Mouse (Mus musculus) myocyte (in vitro differentiated cells): Measurements from ENCODE around the gene Dnajb8. TPM values are rescaled to one million over a fixed set of nuclear protein-coding genes. Genes with fewer than 3 reads are reported as not detected.

ENCODE experiments used
- H3K27me3 ChIP-seq: one replicate; pipeline ENCODE4 v1.6.1; 2011; ENCODE audit not compliant: control insufficient read depth, insufficient read depth, insufficient read length
- H3K36me3 ChIP-seq: one replicate; pipeline ENCODE4 v1.6.1; 2011; ENCODE audit not compliant: control insufficient read depth, insufficient read depth
- H3K4me2 ChIP-seq: one replicate; pipeline ENCODE4 v1.6.1; 2011; ENCODE audit warnings: low read depth, control low read depth
- H3K4me3 ChIP-seq: one replicate; pipeline ENCODE4 v1.5.1; 2011; ENCODE audit warnings: mild to moderate bottlenecking, control low read depth, moderate library complexity
- H3K79me2 ChIP-seq: one replicate; pipeline ENCODE4 v1.6.1; 2011; ENCODE audit not compliant: control insufficient read depth, insufficient read depth
- H3ac ChIP-seq: one replicate; pipeline ENCODE4 v1.6.1; 2011; ENCODE audit not compliant: control insufficient read depth, insufficient read length
- CEBPB ChIP-seq: IDR thresholded peaks from 2 replicates; pipeline ENCODE4 v1.6.1; 2011; ENCODE audit warnings: mild to moderate bottlenecking, moderate library complexity; ENCODE audit not compliant: poor library complexity, insufficient read depth, severe bottlenecking
- E2F4 ChIP-seq: IDR thresholded peaks from one replicate; pipeline ENCODE4 v1.6.1; 2011; ENCODE audit warnings: mild to moderate bottlenecking, control low read depth, moderate library complexity; ENCODE audit not compliant: insufficient read depth
- MAX ChIP-seq: IDR thresholded peaks from one replicate; pipeline ENCODE4 v1.6.1; 2011; ENCODE audit warnings: low read depth, mild to moderate bottlenecking, control low read depth
- MYOD1 ChIP-seq, 3 experiments: IDR thresholded peaks; one replicate each; pipeline ENCODE4 v1.6.1; 2011; ENCODE audit warnings: control low read depth in 2 of 3, low read depth in 2 of 3, mild to moderate bottlenecking in 2 of 3, moderate library complexity in 1 of 3; ENCODE audit not compliant: insufficient read length in 2 of 3, control insufficient read depth in 1 of 3
- MYOG ChIP-seq, 3 experiments: IDR thresholded peaks; one replicate each; pipeline ENCODE4 v1.6.1; 2011; ENCODE audit warnings: control low read depth in 2 of 3, low read depth in 2 of 3, mild to moderate bottlenecking in 2 of 3; ENCODE audit not compliant: insufficient read length in 2 of 3, control insufficient read depth in 1 of 3, insufficient read depth in 1 of 3
- POLR2A ChIP-seq: IDR thresholded peaks from one replicate; pipeline ENCODE4 v1.6.1; 2011; ENCODE audit warnings: low read depth, mild to moderate bottlenecking, control low read depth, moderate library complexity; ENCODE audit not compliant: insufficient read length
- POLR2AphosphoS2 ChIP-seq: IDR thresholded peaks from one replicate; pipeline ENCODE4 v1.6.1; 2011; ENCODE audit warnings: low read depth, control low read depth; ENCODE audit not compliant: insufficient read length
- REST ChIP-seq: IDR thresholded peaks from one replicate; pipeline ENCODE4 v1.6.1; 2011; ENCODE audit warnings: mild to moderate bottlenecking, control low read depth, moderate library complexity; ENCODE audit not compliant: insufficient read depth, insufficient read length
- SRF ChIP-seq: IDR thresholded peaks from one replicate; pipeline ENCODE4 v1.6.1; 2011; ENCODE audit warnings: low read depth; ENCODE audit not compliant: control insufficient read depth, insufficient read length
- TCF12 ChIP-seq: IDR thresholded peaks from one replicate; pipeline ENCODE4 v1.6.1; 2011; ENCODE audit warnings: mild to moderate bottlenecking, control low read depth; ENCODE audit not compliant: poor library complexity, insufficient read depth, severe bottlenecking
- TCF3 ChIP-seq: IDR thresholded peaks from one replicate; pipeline ENCODE4 v1.6.1; 2011; ENCODE audit warnings: low read depth, control low read depth; ENCODE audit not compliant: insufficient read length
- USF1 ChIP-seq: IDR thresholded peaks from one replicate; pipeline ENCODE4 v1.6.1; 2011; ENCODE audit warnings: low read depth, mild to moderate bottlenecking, control low read depth, moderate library complexity
- polyA plus RNA-seq: library from polyadenylated mRNA; unstranded; fragments of >200 nt; fragmentation: generic; extraction: Trizol; gene quantifications from one replicate; pipeline ENCODE4 v1.2.1, GENCODE M21; 2012; ENCODE audit warnings: missing spikeins

Gene Dnajb8
- polyA plus RNA-seq, 1 experiment = not detected

GRCm38 (mm10) chr6:88216199-88216598 is 5.9 kb upstream of the Dnajb8 start:
- Histone ChIP-seq H3K79me2 (no peaks in the 10 kb centered on the region), H3K27me3 (peaks cover 6% of the 10 kb centered on the region), H3K4me3 (no peak overlapping the region), H3K36me3 (no peaks in the 10 kb centered on the region), H3K4me2 (no peak overlapping the region), H3ac (no peak overlapping the region)
- no peak for TF ChIP-seq REST
- no peak for TF ChIP-seq SRF
- no peak for TF ChIP-seq MYOD1 (IDR thresholded peaks at IDR 0.05; ENCODE audit: control insufficient read depth in 1 of 3, insufficient read length in 2 of 3, low read depth in 2 of 3)
- no peak for TF ChIP-seq TCF3

GRCm38 (mm10) chr6:88219094-88219493 is 3.0 kb upstream of the Dnajb8 start:
- peaks cover 10% of the 10 kb centered on the region for H3K27me3 ChIP-seq
- H3K79me2 ChIP-seq = no peaks in the 10 kb centered on the region
- H3K4me3 ChIP-seq = no peak overlapping the region
- no peak overlapping the region for H3ac ChIP-seq
- TF ChIP-seq TCF12 (no peak), E2F4 (no peak), TCF3 (no peak), MAX (no peak), POLR2AphosphoS2 (no peak), USF1 (no peak), CEBPB (no peak), POLR2A (no peak), MYOG (IDR thresholded peaks at IDR 0.05; ENCODE audit: control insufficient read depth in 1 of 3, insufficient read depth in 1 of 3, insufficient read length in 2 of 3, low read depth in 2 of 3) (no peak), MYOD1 (IDR thresholded peaks at IDR 0.05; ENCODE audit: control insufficient read depth in 1 of 3, insufficient read length in 2 of 3, low read depth in 2 of 3) (no peak), REST (no peak)
- no peaks in the 10 kb centered on the region for H3K36me3 ChIP-seq
- no peak overlapping the region for H3K4me2 ChIP-seq

GRCm38 (mm10) chr6:88226570-88226994 is 4.5 kb downstream of the Dnajb8 start:
- H3K36me3 ChIP-seq = no peaks in the 10 kb centered on the region
- H3K4me3 ChIP-seq = no peak overlapping the region
- H3K4me2 ChIP-seq = no peak overlapping the region
- no peaks in the 10 kb centered on the region for H3K79me2 ChIP-seq
- no peak for TF ChIP-seq MYOD1 (IDR thresholded peaks at IDR 0.05; ENCODE audit: control insufficient read depth in 1 of 3, insufficient read length in 2 of 3, low read depth in 2 of 3)
- no peak for TF ChIP-seq POLR2AphosphoS2
- TF ChIP-seq REST = no peak
- TF ChIP-seq TCF3 = no peak
- no peak for TF ChIP-seq USF1
- TF ChIP-seq SRF = no peak
- H3K27me3 ChIP-seq = peaks cover 25% of the 10 kb centered on the region
- no peak overlapping the region for H3ac ChIP-seq

- no peaks in the 10 kb centered on the region for H3K36me3 ChIP-seq
- no peaks in the 10 kb centered on the region for H3K79me2 ChIP-seq
- TF ChIP-seq POLR2A (no peak), MAX (no peak), USF1 (no peak), E2F4 (no peak), POLR2AphosphoS2 (no peak), REST (no peak), MYOG (IDR thresholded peaks at IDR 0.05; ENCODE audit: control insufficient read depth in 1 of 3, insufficient read depth in 1 of 3, insufficient read length in 2 of 3, low read depth in 2 of 3) (no peak)
- peaks cover 28% of the 10 kb centered on the region for H3K27me3 ChIP-seq
- no peak overlapping the region for H3K4me3 ChIP-seq
- no peak overlapping the region for H3K4me2 ChIP-seq
- H3ac ChIP-seq = no peak overlapping the region
These were observed 5.5 kb downstream of the Dnajb8 start for GRCm38 (mm10) chr6:88227537-88227936.

DNA sequence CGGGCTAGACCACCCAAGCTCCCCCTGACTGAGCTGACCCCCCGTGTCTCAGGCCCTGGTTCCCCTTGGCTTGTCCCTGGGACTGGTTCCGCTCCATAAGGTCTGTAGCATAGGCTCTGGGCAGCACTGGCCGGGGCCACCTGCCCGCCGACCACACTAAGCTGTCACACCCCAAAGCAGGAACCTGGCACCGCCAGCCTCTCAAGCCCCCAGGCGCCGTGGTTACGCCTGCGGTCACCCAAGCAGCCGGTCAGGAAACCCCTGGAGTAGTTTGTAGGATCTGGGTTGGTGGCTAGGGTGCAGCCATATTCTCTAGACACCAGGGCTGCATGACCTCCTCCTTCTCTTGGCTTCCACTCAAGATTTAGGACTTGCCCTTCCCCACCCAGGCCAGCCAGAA is 7.2 kb downstream of the Dnajb8 start:
- Histone ChIP-seq H3ac (no peak overlapping the region), H3K27me3 (peaks cover 43% of the 10 kb centered on the region), H3K79me2 (no peaks in the 10 kb centered on the region), H3K4me2 (no peak overlapping the region), H3K36me3 (no peaks in the 10 kb centered on the region), H3K4me3 (no peak overlapping the region)
- no peak for TF ChIP-seq SRF
- TF ChIP-seq USF1 = no peak
- TF ChIP-seq CEBPB = no peak
- TF ChIP-seq MAX = no peak
